Mouse (Mus musculus) mouse trophoblast stem cell (cell line): ENCODE measurements around the gene Pou2f1.

Source experiments
- in situ Hi-C, 2 experiments: fragments of 300-500 bp; cut with MseI, MboI; formaldehyde crosslinking; loops; 2 replicates in 1 of 2; 3 replicates in 1 of 2; pipeline ENCODE4 v1.15.1; 2025

The Pou2f1 gene

DNA sequence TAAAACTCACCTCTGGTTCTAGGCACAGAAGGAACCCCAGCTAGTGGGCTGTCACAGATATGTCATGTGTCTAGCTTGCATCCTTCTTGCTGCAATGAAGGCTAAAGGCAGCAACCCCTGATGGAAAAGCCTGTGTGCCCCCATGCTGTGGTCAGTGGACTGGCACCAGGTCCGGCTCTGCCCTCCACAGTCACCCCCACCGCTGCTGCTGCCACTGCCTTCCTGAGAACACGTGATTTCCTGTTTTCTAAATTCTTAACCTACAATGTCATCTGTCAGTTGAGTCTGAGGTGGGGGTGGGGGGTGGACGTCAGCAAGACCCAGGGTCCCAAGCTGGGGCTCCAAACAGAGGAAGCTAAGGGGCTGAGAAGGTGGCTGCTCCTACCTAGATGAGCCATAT lies 153.6 kb downstream of the Pou2f1 start:
- in situ Hi-C loops: loop anchor here in 1 of 2 experiments (10.0 kb wide), 1 partner anchor 306 kb away; no protein-coding TSS in a partner anchor

DNA sequence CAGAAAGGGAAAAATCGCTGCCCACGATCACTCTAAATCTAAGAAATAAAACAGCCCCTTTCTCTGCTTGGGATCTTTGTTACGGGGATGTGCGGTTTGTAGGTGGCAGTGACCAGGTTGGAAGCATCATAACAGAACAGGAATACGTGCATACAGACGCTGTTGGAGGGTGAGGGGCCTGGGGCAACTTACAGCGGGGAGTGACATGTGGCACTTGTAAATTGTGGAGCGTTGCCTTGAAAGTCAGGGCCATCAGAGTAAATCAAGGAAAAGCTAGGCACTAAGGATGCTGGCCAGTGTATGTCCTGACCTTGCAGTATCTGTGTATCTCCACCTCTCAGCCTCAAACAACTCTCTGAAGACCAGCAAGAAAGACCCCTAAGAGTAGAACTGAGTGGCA lies 154.1 kb downstream of the Pou2f1 start:
- in situ Hi-C loops: loop anchor here in 1 of 2 experiments (10.0 kb wide), 1 partner anchor 306 kb away; no protein-coding TSS in a partner anchor

DNA sequence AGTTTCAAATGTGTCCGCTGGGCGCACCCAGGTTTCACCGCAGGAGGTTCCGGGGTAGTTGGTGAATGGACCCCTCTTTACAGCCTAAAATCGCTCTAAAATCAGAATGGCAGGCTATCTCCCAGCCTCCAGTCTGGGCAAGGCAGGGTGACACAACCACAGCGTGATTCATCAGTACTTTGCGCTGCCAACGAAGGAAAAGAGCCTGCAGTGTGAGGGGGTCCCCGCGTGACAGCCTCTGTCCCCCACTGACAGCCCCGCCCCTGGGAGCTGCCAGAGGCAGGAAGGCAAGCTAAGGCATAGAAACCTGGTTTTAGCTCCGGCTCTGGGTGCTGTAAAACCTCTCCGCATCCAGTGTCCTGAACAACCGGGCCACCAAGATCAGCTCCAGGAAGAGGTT lies 157.1 kb downstream of the Pou2f1 start:
- in situ Hi-C loops: loop anchor here in 1 of 2 experiments (10.0 kb wide), 1 partner anchor 309 kb away; no protein-coding TSS in a partner anchor

DNA sequence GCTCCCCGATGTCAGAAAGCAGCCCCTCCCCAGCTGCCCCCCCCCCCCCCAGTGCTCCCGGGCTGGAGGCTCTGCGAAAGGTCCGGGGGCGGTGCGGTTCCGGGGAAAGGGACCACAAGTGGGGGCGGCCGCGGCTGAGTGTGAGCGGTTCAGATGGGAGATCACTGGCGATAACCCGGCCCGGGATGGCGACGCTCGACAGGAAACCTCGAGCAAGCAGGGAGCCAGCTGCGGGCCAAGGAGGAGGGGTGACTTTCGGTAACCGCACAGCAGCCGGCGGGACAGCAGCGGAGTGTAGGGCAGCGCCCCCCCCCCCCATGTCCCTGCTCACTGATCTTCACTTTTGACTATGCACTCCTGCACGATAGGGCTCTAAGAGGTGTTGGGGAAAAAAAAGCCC lies 157.5 kb downstream of the Pou2f1 start:
- in situ Hi-C loops: loop anchor here in 1 of 2 experiments (10.0 kb wide), 1 partner anchor 310 kb away; no protein-coding TSS in a partner anchor

DNA sequence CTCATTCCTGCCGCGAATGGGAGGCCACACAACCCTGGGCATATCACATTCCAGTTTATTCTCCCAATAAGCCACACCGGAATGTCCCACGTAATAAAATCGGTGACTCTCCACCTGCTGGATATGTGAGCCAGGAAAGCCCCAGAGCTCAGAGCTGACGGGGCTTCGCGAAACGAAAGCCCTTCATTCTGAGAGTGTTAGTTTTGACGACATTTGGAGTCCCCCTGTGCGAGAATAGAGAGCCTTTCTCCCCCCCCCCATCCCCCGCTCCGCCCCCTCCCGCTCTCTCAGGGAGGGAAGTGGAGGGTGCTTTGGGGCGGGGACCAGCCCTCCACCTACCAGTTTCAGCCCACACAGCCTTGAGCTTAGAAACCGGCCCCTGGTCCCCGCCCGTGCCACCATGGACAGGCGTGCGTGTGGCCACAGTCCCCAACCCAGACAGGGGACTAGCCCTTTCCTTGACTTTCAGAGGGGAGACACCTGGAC lies 158.0 kb downstream of the Pou2f1 start:
- in situ Hi-C loops: loop anchor here in 1 of 2 experiments (10.0 kb wide), 1 partner anchor 310 kb away; no protein-coding TSS in a partner anchor

DNA sequence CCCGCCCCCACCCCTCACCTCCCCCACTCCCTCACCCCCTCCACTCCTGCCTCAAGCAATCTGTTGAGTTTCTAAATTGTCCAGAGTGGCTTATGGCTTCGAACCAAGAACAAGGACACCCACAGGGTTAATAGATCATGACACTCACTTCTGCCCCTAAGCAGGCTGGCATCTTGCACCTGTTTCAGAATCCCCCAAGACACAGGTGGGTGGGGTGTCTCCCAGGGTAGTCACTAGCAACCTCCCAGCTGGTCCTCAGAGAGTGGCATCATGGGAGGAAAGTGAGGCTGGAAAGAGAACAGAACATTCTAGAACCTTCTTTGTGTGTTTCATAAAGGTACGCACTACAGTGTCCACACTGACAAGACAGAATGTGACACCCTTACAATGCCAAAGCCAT lies 158.9 kb downstream of the Pou2f1 start:
- in situ Hi-C loops: loop anchor here in 1 of 2 experiments (10.0 kb wide), 1 partner anchor 311 kb away; no protein-coding TSS in a partner anchor

DNA sequence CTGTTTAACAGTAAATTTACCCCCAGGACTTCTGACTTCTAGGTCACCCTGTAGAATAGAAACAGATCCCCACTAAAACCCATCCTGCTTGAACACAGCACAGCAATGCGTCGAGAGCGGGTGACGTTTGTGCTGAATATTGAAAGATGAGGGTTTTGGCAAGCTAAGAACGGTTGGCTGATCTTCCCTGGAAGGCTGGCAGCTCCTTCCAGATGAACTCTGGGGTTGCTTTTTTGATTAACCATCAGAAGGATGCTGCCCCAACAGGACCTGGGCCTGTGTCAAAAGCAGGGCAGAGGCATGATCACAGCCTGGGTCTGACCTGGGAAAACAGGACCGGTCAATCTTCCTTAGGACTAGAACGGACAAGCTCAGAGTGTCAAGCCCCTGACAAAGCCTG lies 160.3 kb downstream of the Pou2f1 start:
- in situ Hi-C loops: loop anchor here in 1 of 2 experiments (10.0 kb wide), 1 partner anchor 313 kb away; no protein-coding TSS in a partner anchor

DNA sequence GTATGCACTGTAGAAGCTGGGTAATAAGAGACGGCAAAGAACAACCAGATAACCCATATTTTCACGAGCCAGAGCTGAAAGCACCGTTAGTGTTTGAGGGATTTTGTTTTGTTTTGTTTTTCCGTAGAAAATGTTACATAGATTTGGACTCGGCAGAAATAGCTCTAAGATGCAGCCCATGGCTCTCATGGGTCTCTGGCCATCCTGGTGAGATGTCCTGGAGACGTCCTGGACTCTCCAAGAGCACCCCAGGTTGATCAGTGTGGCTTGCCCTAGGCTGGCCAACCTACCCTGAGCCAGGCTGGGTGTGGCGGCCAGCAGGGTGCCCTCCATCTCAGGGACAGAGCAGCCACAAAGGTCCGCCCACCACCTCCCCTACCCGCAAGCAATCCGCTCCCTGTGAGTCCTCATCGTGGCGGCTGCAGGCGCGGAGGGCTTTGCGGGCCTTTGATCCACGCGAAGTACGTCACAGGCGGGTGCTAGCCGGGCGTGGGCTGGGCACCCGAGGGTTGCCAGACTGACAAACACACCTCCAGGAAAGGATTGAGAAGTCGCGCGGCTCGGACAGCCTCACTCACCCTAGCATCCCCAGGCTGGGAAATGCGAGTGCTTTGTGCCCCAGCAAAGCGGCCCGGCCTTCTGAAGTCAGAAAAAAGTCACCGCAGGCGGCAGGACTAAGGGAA lies 161.8 kb downstream of the Pou2f1 start:
- in situ Hi-C loops: loop anchor here in 1 of 2 experiments (10.0 kb wide), 1 partner anchor 314 kb away; no protein-coding TSS in a partner anchor

DNA sequence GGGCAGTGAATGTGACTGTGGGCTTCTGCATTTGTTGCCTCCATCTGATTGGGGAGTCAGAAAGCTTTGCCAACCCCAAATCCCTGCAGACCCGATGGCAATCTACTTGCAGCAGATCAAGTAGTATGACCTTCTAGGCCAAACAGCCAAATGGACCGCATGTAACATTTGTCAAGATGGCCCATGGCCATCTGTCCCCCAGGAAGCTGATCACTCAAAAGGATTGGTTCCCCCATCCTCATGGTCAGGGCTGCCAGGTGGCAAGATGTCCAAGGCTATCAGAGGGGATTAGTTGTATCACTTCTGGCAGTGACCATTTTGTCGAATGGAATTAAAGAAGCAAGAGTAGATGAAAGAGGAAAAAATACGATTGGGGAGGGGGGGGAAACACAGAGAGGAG lies 163.3 kb downstream of the Pou2f1 start:
- in situ Hi-C loops: no loop called here

DNA sequence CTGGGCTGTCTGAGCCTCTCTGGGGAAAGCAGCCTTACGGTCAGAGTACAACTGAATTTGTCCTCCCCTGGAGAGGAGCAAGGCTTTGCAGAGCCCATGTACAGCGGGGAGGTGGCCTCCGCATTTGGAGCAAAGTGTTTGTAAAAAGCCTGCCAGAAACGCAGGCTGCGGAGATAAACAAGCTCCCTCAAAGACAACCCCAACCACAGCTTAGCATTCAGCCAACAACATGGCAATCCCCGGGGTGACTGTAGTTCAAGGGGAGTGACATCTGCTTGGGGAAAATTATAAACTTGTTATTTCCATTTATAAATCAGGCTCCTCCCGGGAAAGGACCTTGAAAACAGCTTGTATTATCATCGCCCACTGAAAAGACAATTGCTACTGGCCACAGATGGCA lies 164.9 kb downstream of the Pou2f1 start:
- in situ Hi-C loops: no loop called here

DNA sequence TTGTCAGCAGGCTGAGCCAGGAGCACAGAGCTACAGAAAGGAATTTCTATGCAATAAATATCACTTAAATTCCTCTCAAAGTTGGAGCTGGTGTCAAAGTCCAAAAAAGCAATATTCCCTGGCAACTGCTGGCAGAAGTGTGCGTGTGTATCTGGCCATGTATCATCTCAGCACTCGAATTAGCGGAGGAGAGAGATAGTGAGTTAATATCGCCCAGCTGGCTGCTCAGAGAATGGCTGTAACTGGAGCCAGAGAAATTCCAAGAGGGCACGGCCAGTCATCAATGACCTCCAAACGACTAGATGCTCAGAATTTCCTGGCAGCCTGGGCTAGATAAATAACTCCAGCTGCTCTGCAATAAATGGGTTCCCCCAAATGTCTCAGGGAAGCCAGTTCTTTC lies 166.0 kb downstream of the Pou2f1 start:
- in situ Hi-C loops: no loop called here

DNA sequence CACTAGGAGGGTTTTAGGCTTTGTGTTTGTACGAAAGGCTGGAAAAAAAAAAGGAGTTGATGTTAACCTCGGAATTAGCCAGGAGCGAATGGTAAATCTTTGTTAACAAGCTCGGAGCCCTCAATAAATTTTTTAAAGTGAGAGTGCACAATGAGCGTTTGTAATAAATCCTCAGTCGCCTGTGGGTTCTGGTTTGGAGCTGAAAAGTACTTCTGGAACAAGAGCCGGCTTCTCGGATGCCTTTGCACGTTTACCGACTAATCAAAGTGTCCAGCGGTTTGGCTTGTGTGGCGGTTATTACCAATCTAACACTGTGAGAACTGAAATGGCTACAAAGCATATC lies 167.9 kb downstream of the Pou2f1 start:
- in situ Hi-C loops: no loop called here

DNA sequence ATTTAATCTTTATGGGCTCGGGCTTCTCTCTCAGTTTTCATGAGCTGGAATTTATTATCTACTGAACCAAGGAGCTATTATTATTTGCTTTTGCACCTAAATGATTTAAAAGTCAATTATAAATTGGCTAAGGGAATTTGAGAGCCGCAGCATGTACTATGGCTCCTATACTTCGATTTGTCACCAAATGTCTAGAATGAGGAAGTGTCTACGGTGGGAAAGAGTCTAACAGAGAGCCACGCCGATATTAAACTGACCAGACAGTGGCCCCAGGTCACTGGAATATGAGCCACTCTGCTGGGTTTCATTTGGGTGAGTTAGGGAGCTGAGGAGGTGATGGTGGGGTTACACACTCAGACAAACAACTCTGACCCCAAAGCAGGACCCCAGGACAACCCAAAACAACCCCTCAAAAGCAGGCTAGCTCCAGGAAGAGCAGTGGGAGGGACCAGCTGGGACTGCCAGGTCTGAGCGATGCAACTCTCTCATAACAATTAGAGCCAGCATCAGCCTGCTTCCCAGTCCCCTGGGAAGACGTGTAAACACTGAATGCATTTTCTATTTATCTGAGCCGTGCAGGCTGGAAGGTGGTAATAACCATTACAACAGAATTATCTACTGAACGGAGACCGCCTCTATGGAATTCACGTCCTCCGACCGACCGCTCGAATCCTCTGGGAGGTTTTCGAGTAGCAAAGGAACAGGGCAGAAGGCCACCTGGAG lies 168.4 kb downstream of the Pou2f1 start:
- in situ Hi-C loops: no loop called here

DNA sequence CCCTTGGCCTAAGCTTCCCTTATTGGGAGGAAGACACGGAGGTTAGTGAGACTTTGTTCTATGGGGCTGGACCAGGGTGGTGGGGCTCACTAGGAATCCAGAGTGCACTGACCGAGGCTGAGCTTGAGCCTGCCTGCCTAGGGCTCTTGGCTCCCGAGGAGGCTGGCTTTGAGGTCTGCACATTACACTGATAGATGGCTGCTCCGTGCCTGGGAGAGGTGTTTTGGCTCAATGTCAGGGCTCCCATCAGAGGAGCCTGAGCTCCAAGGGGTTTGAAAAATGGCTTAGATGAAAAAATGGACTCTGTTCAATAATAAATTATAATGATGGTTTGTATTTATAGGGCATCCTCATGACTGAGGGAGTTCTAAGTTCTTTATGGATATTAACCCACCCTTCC lies 169.2 kb downstream of the Pou2f1 start:
- in situ Hi-C loops: no loop called here

DNA sequence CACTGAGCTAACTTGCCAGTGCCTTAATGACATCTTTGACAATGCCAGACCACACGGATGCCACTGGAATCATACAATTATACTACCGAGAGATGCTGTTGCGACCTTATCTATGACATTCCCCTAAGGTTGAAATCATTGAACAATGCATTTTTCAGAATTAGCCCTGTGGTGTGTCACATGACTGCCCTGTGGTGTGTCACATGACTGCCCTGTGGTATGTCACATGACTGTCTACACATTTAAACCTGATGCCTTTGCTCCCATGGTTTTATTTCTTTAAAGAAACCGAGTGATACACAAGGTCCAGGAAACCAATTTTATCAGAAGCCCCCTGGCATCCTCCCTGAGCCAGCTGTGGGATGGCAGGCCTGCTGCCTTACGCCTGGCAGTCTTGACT lies 172.6 kb downstream of the Pou2f1 start:
- in situ Hi-C loops: no loop called here

DNA sequence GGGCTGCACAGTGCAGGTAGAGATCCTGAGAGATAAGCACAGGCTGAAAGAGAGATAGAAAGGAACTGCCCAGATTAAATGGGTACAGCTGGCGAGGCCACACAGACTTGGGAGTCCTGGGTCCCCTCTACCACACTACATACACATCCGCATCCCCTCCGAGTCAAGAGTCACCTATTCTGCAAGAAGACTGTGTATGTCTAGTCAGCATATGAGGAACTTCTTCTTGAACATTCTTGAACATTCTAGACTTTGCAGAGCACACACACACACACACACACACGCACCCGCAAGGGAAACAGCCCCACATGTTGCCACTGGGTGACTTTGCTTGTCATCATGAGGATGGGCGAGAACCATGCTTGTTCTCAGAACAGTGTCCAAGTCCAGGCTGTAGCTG lies 173.9 kb downstream of the Pou2f1 start:
- in situ Hi-C loops: no loop called here

DNA sequence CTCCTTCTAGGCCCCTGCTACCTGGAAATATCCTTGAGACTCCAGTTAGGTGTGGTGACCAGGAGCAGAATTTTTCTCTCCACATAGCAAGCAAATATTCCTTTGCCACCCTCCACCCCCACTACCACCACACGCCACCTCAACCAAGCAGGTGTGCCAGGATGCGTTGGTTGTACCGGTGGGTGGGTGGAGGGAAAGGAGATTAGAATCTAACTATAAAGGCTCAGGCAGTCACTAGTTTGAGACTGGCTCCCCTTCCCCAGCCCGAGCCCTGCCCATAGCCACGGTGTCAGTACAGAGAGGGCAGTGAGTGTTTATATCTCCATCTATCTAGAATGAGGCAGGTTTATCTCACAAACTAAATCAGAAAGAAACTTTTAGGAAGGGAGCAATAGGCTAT lies 174.3 kb downstream of the Pou2f1 start:
- in situ Hi-C loops: no loop called here

DNA sequence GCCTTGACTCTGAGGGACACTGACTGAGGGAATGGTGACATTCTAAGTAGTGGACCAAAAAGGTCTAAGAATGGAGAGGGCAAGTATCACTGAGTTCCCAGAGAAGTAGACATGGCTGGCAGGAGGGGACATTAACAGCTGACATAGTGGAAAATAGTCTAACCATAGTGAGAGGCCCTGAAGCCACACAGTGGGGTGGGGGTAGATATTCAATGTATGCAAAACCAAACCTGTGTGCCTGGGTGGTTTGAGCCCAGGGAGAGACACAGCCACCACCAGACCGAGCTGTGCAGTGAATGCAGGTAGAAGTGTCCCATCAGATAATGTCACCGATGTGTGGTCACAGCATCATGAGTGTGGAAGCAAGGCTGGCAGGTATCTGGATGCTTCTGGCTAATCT lies 180.4 kb downstream of the Pou2f1 start:
- in situ Hi-C loops: no loop called here

DNA sequence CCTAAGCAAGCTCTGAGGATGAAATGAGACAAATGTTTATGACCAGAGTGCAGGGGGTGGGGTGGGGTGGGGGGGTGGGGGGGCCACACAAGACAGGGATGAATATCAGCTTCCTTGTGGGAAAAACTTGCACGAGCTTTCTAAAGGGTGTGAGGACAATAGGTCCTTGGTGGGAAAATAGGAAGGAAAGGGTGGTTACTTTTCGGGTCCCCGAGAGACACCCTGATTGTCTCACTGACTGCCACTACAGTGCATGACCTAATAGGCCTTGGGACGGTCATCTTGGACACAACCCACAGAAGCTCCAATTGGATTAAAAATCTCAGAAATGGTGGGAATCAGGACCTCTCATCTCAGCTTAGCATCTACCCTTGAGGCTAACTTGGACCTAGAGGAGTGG lies 183.3 kb downstream of the Pou2f1 start:
- in situ Hi-C loops: no loop called here

DNA sequence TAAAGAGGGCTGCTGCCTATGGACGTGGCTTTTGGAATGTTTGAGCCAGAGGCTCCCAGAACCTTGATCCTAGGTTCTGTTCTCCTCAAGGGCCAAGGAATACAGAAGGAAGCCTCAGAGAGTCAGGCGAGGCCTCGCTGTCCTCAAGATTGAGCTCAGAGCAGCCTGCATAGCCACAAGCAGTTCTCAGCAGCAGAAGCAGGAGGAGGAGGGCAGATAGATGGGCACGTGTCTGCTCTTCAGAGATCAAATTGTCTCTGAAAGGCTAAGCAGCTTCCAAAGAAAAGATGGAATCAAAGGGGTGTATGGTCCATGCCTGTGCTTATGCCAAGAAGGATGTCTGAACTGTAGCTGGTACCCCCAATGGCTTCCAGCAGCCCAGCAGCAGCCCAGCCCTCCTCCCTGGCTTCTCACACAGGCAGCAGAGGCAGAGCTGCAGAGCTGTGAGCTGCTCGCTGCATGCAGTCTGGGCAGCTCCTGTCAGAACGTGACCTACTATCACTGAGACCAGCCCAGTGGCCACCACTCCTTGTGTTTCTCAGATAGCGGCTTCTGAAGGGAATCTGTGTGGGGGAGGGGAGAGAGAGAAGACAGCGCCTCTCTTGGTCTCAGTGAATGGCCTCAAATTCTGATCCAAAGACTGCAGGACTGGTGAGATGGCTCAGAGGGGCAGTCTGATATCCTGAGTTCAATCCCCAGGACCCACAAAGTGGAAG lies 184.2 kb downstream of the Pou2f1 start:
- in situ Hi-C loops: no loop called here

DNA sequence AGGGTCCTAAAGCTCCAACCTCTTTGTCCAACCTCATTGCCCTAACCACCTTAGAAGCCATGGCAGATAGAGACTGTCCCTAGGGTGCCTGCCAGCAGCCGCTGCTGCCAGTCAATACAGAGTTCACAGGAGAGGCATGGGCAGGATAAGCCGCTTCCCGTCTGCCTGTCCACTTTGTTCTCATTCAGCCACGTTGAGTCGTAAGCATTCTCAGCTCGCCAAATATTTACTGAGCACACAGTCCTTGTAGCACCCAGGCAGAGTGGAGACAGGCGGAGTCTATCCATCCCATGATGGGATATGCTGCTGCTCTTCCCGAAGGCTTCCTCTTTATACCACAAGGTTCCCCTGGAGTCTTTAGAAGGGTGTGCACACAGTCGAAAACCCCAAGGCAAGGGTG lies 185.2 kb downstream of the Pou2f1 start:
- in situ Hi-C loops: no loop called here

DNA sequence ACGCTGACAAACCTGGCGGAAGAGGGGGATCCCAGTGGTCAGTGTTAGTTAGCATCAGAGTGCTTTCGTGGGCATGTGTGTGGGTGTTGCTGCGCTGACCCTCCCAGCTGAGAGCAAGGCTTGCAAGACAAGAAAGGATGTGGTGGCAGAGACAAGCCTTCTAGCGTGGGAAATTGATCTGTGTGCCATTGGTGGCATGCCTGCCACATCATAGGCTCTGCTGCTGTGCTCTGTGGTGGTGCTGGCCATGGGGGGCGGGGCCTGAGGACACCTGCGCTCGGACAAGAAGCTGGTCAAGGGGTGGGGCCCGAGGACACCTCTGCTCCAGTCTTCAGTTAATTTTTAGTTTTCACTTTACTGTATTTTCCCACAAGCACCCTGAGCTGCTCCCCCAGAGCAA lies 186.1 kb downstream of the Pou2f1 start:
- in situ Hi-C loops: no loop called here
